Mouse (Mus musculus) thymus, postnatal 4 days (tissue): ENCODE measurements at regions not wholly inside any gene's neighbourhood (a gene's known extent, or its start where the extent isn't known, plus 50 kb on each side); places are given as distances from the start of the nearest gene placed in this dataset.
A peak's percentile ranks its signal among the peaks of the same experiment; 100 is the strongest.
"Not testable (repeated sequence)": the region's sequence is repeated elsewhere in the genome, so short reads cannot be mapped to it uniquely, and the experiment has no call there.

ENCODE experiments used
- DNase-seq: peaks from one replicate; pipeline ENCODE4 v3.0.0; 2021

GRCm38 (mm10) chr17:83985916-83986578, 138.3 kb upstream of the Haao start:
- peak; percentile 43 for DNase-seq

GRCm38 (mm10) chr17:83985333-83985790, 137.6 kb upstream of the Haao start:
- DNase-seq = no peak

DNA sequence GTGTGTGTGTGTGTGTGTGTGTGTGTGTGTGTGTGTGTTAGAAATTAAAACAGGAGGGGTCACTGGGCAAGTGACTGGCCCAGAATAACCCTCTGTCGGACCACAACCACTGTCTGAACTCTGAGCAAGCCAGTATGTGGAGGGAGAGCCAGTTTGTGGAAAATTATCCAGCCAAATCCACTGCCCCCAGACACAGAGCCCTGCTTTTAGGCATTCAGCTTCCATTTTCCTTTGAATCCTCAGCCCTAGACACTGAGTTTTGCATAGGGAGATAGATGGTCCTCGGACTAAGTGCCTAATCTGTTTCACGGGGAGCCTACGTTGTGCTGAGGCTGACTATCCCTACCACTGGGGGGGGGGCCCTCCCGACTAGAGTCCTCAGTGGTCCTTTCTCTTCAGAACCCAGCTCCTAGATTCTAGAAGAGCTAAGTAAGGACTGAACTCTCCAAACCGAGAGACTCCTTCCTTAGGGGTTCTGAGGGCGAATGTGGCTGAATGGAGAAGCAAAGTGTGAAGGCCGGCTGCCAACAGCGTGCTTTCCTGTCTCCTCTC, 136.2 kb upstream of the Haao start:
- DNase-seq = no peak

DNA sequence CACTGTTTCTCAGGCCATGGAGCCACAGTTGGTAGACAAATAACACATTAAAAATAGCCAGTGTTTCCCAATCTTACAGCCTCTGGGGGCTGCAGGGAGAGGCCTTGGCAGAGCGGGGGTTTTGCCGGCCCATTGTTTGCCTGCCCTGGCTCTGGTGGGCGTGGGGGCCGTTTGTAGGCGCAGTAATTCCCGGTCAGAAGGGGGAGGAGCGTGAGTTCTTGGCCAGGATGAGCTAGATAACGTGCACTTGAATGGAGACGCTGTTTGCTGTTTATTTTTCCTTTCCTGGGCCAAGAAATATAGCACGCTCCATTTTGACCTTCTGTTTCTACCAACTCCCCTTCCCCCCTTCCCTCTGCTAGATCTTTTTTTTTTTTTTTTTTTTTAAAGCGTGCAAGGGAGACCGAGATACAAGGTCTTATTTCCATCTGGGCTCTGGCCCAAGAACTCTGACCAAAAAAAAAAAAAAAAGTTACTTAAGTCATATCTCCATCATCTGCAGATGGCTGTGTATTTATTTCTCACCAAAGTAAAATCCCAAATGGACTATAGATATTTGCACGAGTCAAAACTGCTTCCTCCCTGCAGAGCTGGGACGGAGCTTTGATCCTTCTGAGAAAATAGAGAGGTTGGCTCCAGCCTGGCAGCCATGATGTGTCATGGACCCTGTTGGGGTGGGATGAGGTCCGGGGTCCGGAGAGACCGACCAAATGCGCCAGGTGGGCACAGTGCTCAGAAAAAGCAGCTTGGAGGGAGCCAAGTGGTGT, 135.5 kb upstream of the Haao start:
- no peak for DNase-seq

DNA sequence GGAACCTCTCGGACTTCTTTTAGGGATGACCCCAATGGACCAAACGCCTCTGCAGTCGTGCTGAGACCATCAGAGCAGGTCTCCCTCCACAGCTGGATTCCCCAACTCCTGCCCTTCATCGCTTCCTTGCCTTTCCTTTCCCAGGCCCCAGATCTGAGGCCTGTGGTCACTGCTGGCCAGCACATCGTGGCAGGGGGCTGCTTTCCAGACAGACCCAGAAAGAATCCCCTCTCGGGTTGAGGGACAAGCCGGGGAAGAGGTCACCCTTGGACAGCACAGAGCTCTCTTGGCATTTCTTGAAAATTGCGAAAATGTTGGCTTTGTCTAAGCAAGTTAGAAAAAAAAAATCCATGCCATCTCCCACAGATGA, 134.9 kb upstream of the Haao start:
- no peak for DNase-seq

- DNase-seq = no peak
Observed at GRCm38 (mm10) chr17:83978858-83979470, 131.2 kb upstream of the Haao start.

DNA sequence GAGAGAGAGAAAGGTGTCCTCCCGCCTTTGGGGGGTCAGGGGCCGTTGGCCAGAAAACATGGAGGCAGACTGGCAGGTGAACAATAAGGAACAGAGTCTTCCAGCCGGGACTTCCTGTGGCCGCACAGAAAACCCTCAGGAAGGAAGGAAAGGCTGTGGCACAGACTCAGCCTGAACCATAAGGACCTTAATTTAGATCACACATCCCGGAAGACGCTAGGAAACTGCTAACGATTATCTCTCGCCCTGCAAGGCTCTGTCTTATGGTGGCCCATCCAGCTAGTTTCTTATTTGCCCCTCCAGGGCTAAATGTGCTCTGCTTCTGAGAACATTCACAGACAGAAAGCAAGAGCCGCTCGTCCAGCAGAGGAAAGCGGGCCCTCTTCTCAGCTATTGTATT, 130.0 kb upstream of the Haao start:
- DNase-seq = no peak

- DNase-seq = no peak
Observed at GRCm38 (mm10) chr17:83975813-83976212, 128.1 kb upstream of the Haao start.

GRCm38 (mm10) chr17:83973461-83974350, 125.9 kb upstream of the Haao start:
- peak; percentile 83 for DNase-seq

DNA sequence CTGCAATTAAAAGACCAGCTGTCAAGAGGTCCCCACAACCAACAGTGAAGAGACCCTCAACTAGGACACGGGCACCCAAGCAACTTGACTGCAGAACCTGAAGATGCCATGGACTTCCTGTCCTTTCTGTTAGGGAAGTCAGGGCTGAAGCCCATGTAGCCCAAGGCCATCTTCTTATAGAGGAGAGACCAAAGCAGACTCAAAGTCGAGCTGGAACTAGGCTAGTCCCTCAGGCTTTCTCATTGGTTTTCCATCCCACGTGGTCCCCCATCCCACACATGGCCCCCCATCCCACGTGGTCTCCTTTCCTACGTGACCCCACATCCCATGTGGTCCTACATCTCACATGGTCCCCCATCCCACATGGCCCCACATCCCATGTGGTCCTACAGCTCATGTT, 125.1 kb upstream of the Haao start:
- no peak for DNase-seq

DNA sequence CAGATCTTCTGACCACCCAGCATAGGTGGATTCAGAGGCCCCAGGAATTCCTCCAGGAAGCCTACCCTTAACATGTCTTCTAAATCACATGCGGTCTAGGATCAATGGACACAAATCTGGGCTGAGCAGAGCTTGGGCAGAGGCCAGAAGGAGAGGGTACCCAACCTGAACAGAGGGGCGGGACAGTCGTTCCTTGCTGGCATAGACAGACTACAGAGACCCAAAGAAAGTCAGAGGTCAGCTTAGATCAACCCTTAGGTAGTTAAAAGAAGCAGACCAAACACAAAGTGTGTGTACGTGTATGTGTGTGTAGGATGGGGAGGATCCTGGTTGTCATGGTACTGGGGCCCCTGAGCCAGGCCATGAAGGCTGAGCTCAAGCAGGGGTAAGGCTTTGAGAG, 124.7 kb upstream of the Haao start:
- no peak for DNase-seq

GRCm38 (mm10) chr17:83972026-83972425, 124.3 kb upstream of the Haao start:
- DNase-seq = no peak

DNA sequence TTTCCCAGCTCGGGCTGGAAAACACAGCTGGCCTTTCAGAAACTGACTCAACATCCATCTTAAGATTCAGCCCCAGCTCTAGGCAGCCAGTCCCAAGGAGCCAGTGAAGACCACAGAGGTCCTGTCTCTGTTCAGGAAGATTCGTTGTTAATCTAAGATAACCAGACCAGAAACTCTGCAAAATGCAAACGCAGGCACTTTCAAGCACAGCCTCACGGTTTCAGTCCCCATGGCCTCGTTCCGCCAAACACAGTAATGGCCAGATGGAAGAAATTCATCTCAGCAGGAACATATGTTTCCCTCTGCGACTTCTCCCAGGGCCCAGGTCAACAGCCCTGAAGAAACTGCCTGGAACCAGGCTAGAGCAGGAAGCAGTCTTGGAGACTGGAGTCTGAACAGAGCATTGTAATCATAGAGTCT, 121.7 kb upstream of the Haao start:
- no peak for DNase-seq

GRCm38 (mm10) chr17:83968124-83968523, 120.4 kb upstream of the Haao start:
- DNase-seq = not testable (repeated sequence)

- DNase-seq = no peak
Observed at GRCm38 (mm10) chr17:83967007-83967406, 119.2 kb upstream of the Haao start.

GRCm38 (mm10) chr17:83964454-83965211, 116.9 kb upstream of the Haao start:
- no peak for DNase-seq

GRCm38 (mm10) chr17:83963561-83963960, 115.8 kb upstream of the Haao start:
- no peak for DNase-seq

DNA sequence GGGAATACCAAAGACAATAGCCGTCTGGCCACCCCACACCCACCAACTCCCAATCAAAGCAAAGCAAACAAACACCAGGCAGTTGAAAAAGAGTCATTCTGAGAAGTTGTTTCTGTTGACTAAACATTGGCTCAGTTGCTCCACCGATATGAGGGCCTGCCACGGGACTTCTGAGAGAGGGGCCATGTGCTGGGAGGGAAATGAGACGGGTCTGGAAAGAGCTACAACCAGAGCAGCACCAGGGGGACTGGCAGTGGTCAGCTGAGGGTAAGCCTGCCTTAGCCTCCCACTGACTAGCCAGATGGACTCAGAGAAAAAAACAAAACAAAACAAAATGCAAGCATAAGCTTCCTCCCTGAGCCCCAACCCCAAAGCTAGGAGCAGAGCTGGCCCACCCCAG, 115.1 kb upstream of the Haao start:
- DNase-seq = no peak

DNA sequence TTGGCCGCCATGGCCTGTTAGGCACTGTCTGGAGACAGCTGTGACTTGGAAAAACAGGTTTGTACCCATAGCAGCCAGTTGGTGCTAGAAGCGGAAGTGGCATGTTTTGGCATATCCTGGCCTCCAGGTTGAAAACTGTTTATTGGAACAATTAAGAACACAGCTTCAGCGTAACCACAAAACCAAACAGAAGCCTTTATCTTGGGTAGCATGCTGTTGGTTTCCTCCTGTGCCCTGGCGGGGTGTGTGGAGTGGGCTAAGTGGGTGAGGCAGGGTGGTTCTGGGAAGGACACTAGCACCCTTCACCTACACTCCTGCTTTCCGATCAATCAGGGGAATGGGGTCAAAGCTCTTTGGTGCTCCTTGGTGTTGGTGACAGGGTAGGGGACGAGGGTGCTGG, 114.4 kb upstream of the Haao start:
- DNase-seq = peak; percentile 25

- DNase-seq = no peak
Observed at GRCm38 (mm10) chr17:83960821-83961220, 113.1 kb upstream of the Haao start.

DNA sequence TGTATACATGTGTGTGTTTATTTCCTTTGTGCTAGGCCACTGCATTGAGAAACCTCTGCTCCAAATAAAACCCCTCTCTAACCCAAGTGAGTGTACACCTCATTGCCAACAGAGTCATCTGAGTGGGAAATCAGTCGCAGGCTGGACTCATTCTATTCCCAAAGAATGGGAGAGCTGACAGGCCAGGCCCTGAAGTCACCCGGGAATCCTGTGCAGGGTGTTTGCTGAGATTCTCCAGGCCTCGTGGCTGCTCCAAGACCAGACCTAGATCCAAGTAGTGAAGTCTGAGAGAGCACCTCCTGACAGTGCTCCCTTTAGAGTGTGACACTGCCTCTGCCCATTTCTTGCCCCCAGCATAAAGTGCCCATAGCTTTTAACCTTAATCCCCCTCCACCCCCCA, 112.4 kb upstream of the Haao start:
- no peak for DNase-seq
